Comparison of ENCODE assay signal across 9 mouse cellular contexts in the genomic region with DNA sequence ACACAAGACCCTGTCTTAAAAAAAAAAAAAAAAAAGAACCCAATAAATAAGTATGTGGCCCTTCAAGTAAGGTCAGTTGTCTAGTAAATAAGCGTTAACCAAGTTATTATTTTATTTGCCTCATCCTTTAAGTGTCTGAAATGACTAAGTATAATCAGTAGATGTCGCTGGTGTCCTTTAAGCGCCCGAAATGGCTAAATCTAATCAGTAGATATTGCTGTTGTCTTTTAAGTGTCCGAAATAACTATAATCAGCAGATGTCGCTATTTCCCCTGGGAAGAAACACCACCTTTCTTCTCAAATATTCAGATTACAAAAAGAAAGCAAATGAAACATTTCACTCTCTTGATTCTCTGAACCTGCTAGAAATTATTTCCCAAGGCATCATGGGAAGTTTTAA. TPM values are rescaled to one million over a fixed set of nuclear protein-coding genes. Genes with fewer than 3 reads are reported as not detected.
A peak's percentile ranks its signal among the peaks of the same experiment; 100 is the strongest.
DNase-seq lines count a peak whose midpoint lies in the region; ATAC-seq and TF ChIP-seq lines count a peak whose summit lies in the region.
"Had no signal": no experiment of that assay in that cellular context is flagged by ENCODE, and none has a peak within 500 bp of the region (broad histone marks: within the 10 kb centered on the region; RNA-seq: fewer than 3 reads in every experiment).

No protein-coding gene starts in this region.

- intact Hi-C loops in left cerebral cortex, adult 2 months (cut with DNase I): loop anchor here (1.0 to 5.0 kb wide), 3 partner anchors 82 to 779 kb away; no protein-coding TSS in a partner anchor

- 20% methylated on average over 6 of the region's 6 CpGs for WGBS in embryonic facial prominence, embryonic 14.5 days
- 16% methylated on average over 6 of the region's 6 CpGs for WGBS in lung, postnatal 0 days

- H3K9me3 ChIP-seq in embryonic facial prominence, embryonic 14.5 days (ENCODE audit: control insufficient read depth, low read length): no peaks in the 10 kb centered on the region
- no peaks in the 10 kb centered on the region for H3K9me3 ChIP-seq in lung, postnatal 0 days (ENCODE audit: low read length)

- peak; percentile 89 for TF ChIP-seq CTCF in left cerebral cortex, adult 2 months (IDR thresholded peaks at IDR 0.05)
- peak; percentile 87 for TF ChIP-seq CTCF in lung, postnatal 0 days (IDR thresholded peaks at IDR 0.05)

- H3K27ac ChIP-seq in left cerebral cortex, adult 2 months: no peak overlapping the region
- H3K27ac ChIP-seq in embryonic facial prominence, embryonic 14.5 days (replicated peaks; ENCODE audit: low read depth, low read length): no peak overlapping the region
- H3K27ac ChIP-seq in lung, postnatal 0 days (ENCODE audit: low read length): no peak overlapping the region

- H3K4me2 ChIP-seq in embryonic facial prominence, embryonic 14.5 days (ENCODE audit: low read depth, low read length): no peak overlapping the region
- no peak overlapping the region for H3K4me2 ChIP-seq in lung, postnatal 0 days (replicated peaks; ENCODE audit: low read depth, low read length)

- no peaks in the 10 kb centered on the region for H3K27me3 ChIP-seq in embryonic facial prominence, embryonic 14.5 days (replicated peaks; ENCODE audit: control insufficient read depth, insufficient read depth, low read length)
- no peaks in the 10 kb centered on the region for H3K27me3 ChIP-seq in lung, postnatal 0 days (replicated peaks; ENCODE audit: insufficient read depth, low read length)

- H3K36me3 ChIP-seq in embryonic facial prominence, embryonic 14.5 days (ENCODE audit: control insufficient read depth, insufficient read depth, low read length): no peaks in the 10 kb centered on the region
- no peaks in the 10 kb centered on the region for H3K36me3 ChIP-seq in lung, postnatal 0 days (ENCODE audit: insufficient read depth, low read length)

- DNase-seq in adrenal gland, postnatal 10 days: peak; percentile 43
- no peak for DNase-seq in adrenal gland, adult 8-10 months
- no peak for DNase-seq in left cerebral cortex, adult 2 months (ENCODE audit: extremely low spot score in 1 of 2, low spot score in 2 of 2)
- no peak for DNase-seq in left cerebral cortex, adult 8-10 months (ENCODE audit: low spot score in 2 of 2)
- DNase-seq in NIH3T3 (ENCODE audit: low read depth): peak; percentile 95
- peak; percentile 93 for DNase-seq in embryonic facial prominence, embryonic 14.5 days (ENCODE audit: low spot score)
- DNase-seq in lung, postnatal 0 days (ENCODE audit: low spot score): peak; percentile 91
- DNase-seq in ovary, postnatal 10 days (ENCODE audit: low spot score): no peak

- TF ChIP-seq EP300 in lung, postnatal 0 days (IDR thresholded peaks at IDR 0.05): 0 out of 2 replicates have a peak, but pooled peaks have one; percentile 40

- no peak overlapping the region for H3K9ac ChIP-seq in embryonic facial prominence, embryonic 14.5 days (ENCODE audit: low read depth, low read length)
- H3K9ac ChIP-seq in lung, postnatal 0 days (replicated peaks; ENCODE audit: low read depth): no peak overlapping the region

- no peaks in the 10 kb centered on the region for H3K4me1 ChIP-seq in embryonic facial prominence, embryonic 14.5 days (ENCODE audit: control insufficient read depth, insufficient read depth, low read length)
- H3K4me1 ChIP-seq in lung, postnatal 0 days (ENCODE audit: insufficient read depth, low read depth, low read length): no peaks in the 10 kb centered on the region

- ATAC-seq in embryonic facial prominence, embryonic 14.5 days (ENCODE audit: low read depth): no peak
- peak; percentile 52 for ATAC-seq in lung, postnatal 0 days

- no peak overlapping the region for H3K4me3 ChIP-seq in left cerebral cortex, adult 2 months
- no peak overlapping the region for H3K4me3 ChIP-seq in embryonic facial prominence, embryonic 14.5 days (ENCODE audit: low read depth, low read length)
- H3K4me3 ChIP-seq in lung, postnatal 0 days (ENCODE audit: low read depth, low read length): no peak overlapping the region

RNA-seq across cellular contexts. Expression of a gene that starts 5.8 kb away (rescaled TPM):
- 10 to 100 TPM; 14.3 to 27.5 TPM for total RNA-seq in adrenal gland, postnatal 10 days (2021)
- under 1 TPM in 1 of 4 experiments, not detected in 3; 0.30 TPM for total RNA-seq in adrenal gland, adult 8-10 months (2022)
- total RNA-seq in left cerebral cortex, adult 2 months (2021): under 1 TPM; 0.14 to 0.40 TPM
- total RNA-seq in left cerebral cortex, adult 8-10 months (2022): under 1 TPM in 3 of 4 experiments, not detected in 1; 0.14 to 0.30 (median 0.23) TPM
- polyA plus RNA-seq in embryonic facial prominence, embryonic 14.5 days (2014; fragmentation: Nextera tagmentation; extraction: Ambion mirVana): not detected in 2 replicates
- polyA plus RNA-seq in lung, postnatal 0 days (2015; fragmentation: Nextera tagmentation; extraction: Ambion mirVana): 0.07 and 0.12 TPM in 2 replicates
- polyA plus RNA-seq: intestine, embryonic 14.5 days had no signal

Comparison
In these comparisons a context has a peak if more than half of its experiments do, and no peak if none do; other contexts are left out.
1. DNase-seq: peak in adrenal gland, postnatal 10 days (single experiment), NIH3T3 (single experiment), embryonic facial prominence, embryonic 14.5 days (single experiment) and lung, postnatal 0 days (single experiment); none in adrenal gland, adult 8-10 months (single experiment), left cerebral cortex, adult 2 months (0 of 2), left cerebral cortex, adult 8-10 months (0 of 2) and ovary, postnatal 10 days (single experiment).
2. RNA of a gene that starts 5.8 kb away (total RNA-seq): 14.3 to 27.5 TPM in adrenal gland, postnatal 10 days; 0.14 to 0.40 TPM in left cerebral cortex, adult 2 months, 0.30 TPM in adrenal gland, adult 8-10 months and 0.14 to 0.30 TPM in left cerebral cortex, adult 8-10 months; every median in the first group is over 10 times any median in the second.